Mouse (Mus musculus) heart, postnatal 14 days (tissue): ENCODE measurements around the gene Fars2. TPM values are rescaled to one million over a fixed set of nuclear protein-coding genes. Genes with fewer than 3 reads are reported as not detected.
A peak's percentile ranks its signal among the peaks of the same experiment; 100 is the strongest.

Source experiments
- DNase-seq, 2 experiments: peaks; one replicate each; pipeline ENCODE4 v3.0.0; 2021 to 2022
- intact Hi-C: fragments of 180-260 bp; cut with DNase I; formaldehyde crosslinking; loops from one replicate; pipeline ENCODE4 v1.15.1; 2025
- total RNA-seq, 2 experiments: library from RNA; stranded (reverse); gene quantifications; 2 replicates each; pipeline ENCODE4 v1.2.3; 2021

Fars2 gene
- total RNA-seq, 2 experiments from 2014 or later = 63.2 to 65.6 TPM

DNA sequence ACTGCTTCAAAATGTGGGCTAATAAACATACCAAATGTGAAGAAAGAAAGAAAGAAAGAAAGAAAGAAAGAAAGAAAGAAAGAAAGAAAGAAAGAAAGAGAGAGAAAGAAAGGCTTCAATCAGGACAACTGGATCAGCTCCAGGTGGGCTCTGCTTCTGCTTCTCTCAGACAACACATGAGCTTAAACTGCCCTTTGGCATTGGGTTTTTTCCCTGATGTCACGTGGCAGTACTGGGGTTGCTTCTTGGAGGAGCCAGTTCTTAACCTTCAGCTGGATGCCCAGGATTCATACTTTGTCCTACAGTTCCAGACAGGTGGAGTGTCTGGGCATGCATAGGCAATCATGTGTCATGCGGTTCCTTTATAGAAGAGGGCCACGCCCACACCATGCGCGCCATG lies 493.2 kb downstream of the Fars2 start:
- intact Hi-C loops = no loop called here

GRCm38 (mm10) chr13:36612785-36613750 lies 495.9 kb downstream of the Fars2 start:
- intact Hi-C loops = no loop called here
- no peak for DNase-seq

More for the DNA sequence above, 493.2 kb downstream of the Fars2 start:
- DNase-seq = no peak

DNA sequence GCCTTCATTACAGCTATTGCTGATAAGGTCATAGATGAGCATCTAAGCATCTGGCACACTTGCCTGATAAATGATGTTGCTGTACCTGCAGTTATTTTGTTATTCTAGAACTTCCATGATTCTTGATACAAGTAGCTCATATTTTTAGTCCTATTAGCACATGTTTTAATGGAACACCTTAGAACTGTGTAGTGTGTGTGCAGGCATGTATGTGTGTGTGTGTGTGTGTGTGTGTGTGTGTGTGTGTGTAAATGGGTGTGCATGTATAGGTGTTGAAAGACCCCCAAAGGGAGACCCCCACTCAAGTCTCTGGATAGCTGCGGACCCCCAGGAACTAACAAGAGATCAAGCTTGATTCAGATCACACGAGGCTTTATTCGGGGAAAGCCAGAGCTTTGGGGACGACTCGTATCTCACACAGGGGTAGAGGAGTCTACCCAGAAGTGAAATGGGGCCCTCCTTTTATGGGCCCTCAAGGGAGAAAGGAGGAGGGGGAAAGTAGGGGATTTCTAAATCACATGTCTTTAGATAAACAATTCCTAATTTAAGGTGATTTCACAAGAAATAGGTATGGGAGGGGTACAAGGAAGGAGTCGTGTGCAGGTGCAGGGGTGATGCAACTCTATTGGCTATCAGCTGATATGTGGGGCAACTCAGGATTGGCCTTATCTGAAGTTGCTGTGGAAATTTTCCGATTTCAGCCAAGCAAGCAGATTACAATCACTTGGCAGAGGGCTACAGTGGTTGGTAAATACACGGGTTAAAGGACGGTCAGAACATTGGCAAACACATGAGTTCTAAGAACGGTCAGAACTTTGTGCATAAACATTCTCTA lies 503.5 kb downstream of the Fars2 start:
- DNase-seq = no peak
- intact Hi-C loops = no loop called here

DNA sequence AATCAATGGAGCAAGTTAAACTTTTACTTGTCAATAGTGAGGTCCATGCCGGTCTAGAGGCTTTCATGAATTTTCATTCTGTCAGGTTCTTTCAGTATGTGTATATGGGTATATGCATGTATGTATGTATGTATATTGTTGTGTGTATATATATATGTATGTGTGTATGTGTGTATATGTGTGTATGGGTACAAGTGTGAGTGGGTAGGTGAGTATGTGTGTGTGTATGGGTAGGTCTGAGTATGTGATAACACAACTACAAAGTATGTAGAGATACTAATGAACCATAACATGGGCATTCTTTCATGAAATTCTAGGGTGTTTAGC lies 504.1 kb downstream of the Fars2 start:
- intact Hi-C loops = no loop called here
- DNase-seq = no peak

DNA sequence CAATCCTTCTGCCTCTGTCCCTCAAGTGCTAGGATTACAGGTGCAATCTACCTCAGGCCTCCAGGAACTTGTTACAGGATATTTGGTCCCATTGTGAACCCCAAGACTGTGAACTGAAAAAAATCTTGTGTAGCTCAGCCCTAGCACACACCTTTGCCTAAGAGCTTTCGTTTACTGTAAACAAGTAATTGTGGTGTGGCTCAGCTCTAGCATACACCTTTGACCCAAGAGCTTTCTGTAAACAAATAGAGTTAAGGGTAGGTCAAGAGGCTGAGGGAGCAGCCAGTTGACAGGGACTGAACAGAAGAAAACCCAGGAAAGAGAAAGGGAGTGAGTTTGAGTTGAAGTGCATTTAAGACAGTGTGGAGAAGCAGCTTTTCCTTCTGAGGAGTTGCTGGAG lies 506.3 kb downstream of the Fars2 start:
- DNase-seq = no peak
- intact Hi-C loops = no loop called here

DNA sequence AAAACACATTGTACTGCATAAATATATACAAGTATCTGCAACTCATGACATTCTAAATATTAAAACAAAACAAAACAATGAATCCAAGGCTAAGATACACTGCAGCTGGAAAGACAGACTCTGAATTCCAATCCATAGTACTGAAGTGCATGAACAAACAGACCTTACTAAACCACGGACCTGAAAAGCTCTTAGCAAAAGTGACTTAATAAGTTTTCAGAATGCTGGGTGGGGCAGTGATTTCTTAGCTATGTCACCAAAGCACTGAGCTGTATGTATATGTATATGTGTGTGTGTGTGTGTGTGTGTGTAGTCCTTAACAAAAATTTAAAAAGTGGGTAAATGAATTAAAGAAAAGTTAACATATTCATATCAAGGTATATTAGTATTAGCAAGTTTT lies 511.9 kb downstream of the Fars2 start:
- intact Hi-C loops = no loop called here

GRCm38 (mm10) chr13:36648257-36648656 lies 531.0 kb downstream of the Fars2 start:
- intact Hi-C loops = no loop called here
- DNase-seq = no peak

More for the DNA sequence above, 511.9 kb downstream of the Fars2 start:
- no peak for DNase-seq

- DNase-seq = no peak
Measured at GRCm38 (mm10) chr13:36654251-36654650, 537.0 kb downstream of the Fars2 start.

DNA sequence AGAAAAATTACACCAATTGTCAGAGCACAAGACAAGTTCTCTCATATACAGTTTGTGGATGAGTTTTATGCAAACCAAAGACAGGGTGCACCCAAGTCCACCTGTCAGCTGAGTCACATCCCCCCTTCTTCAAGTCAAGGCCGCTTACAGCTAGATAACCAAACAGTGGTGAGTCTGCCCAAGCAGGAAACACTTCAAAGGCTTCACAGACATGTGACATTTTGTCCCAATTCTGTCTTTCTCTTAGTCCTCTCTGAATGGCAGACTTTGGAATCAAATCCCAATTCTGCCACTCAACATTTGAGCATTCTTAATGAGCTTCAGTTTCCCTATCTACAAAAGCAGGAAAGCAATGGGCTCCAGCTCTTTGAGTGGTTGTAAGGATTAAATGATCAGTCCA lies 562.1 kb downstream of the Fars2 start:
- no peak for DNase-seq
- intact Hi-C loops = no loop called here

More at GRCm38 (mm10) chr13:36654251-36654650, 537.0 kb downstream of the Fars2 start:
- intact Hi-C loops = no loop called here

GRCm38 (mm10) chr13:36680690-36681355 lies 563.6 kb downstream of the Fars2 start:
- DNase-seq = no peak
- intact Hi-C loops = no loop called here

- intact Hi-C loops = no loop called here
- DNase-seq = no peak
Measured at GRCm38 (mm10) chr13:36683581-36683980, 566.4 kb downstream of the Fars2 start.

GRCm38 (mm10) chr13:36695516-36696201 lies 578.4 kb downstream of the Fars2 start:
- peak; percentile 15 to 21 for DNase-seq
- intact Hi-C loops = no loop called here

- DNase-seq = peak; percentile 23 to 43
- intact Hi-C loops = no loop called here
Measured at GRCm38 (mm10) chr13:36696351-36696771, 579.1 kb downstream of the Fars2 start.

DNA sequence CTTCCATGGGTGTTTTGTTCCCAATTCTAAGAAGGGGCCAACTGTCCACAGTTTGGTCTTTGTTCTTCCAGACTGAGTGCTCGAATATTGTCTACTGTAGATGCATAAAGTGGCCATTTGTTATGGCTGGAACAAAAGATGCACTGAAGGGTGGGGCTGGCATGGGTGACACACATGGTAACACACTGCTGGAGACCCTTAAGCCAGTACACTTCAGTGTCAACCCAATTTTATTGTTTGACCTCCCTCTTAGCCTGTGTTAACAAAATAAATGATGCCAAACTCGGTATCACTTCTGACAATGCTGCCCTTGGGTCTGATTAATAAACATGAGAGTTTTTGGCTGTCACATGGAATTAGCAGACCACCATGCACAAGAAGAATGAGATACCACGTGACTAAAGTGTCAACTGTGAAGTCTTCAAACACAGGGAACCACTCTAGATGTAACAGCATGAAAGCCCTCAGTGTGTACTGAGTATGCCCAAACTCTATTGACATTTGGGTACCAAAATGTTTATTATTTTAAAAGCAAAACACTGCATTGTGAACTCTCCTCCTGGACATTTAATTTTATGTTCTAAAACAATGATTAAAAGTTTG lies 590.0 kb downstream of the Fars2 start:
- intact Hi-C loops = no loop called here
- DNase-seq = no peak

- DNase-seq = no peak
- intact Hi-C loops = no loop called here
Measured at GRCm38 (mm10) chr13:36714101-36714500, 596.9 kb downstream of the Fars2 start.

DNA sequence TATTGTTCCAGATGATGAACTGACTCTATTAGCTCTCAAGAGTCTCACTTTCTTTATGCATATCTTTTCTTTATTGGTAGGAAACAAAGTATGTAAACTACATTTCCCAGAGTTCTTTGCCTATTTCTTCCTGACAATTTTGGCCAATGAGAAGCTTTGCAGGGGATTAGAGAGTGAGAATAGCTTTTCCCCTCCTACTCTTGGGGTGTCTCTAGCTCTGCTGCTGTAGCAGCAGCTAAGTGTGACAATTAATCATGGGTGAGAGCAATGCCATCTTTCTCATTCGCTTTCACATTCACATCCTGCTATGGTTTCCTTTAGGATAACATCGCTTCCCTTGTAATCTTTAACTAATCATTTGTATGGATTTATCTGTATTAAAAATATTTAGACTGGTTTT lies 599.5 kb downstream of the Fars2 start:
- no peak for DNase-seq
- intact Hi-C loops = no loop called here

- DNase-seq = peak in 1 of 2 experiments; percentile 28
- intact Hi-C loops = no loop called here
Measured at GRCm38 (mm10) chr13:36717376-36717775, 600.2 kb downstream of the Fars2 start.

- intact Hi-C loops = no loop called here
- no peak for DNase-seq
Measured at GRCm38 (mm10) chr13:36720297-36721017, 603.2 kb downstream of the Fars2 start.

- intact Hi-C loops = no loop called here
- DNase-seq = no peak
Measured at GRCm38 (mm10) chr13:36722309-36722708, 605.1 kb downstream of the Fars2 start.
